Mouse (Mus musculus) kidney, adult 2 months (tissue): ENCODE measurements around the gene Cebpg. TPM values are rescaled to one million over a fixed set of nuclear protein-coding genes. Genes with fewer than 3 reads are reported as not detected.

Source experiments
- DNase-seq: peaks from one replicate; pipeline ENCODE4 v3.0.0; 2021
- H3K27ac ChIP-seq: fragments of 200-500 bp; 2 replicates; pipeline ENCODE4 v1.5.1; 2012; ENCODE audit warnings: low read depth, low read length, control low read depth, inconsistent platforms; ENCODE audit not compliant: insufficient read depth
- H3K27me3 ChIP-seq: fragments of 200-500 bp; replicated peaks from 2 replicates; pipeline ENCODE4 v1.6.1; 2012; ENCODE audit warnings: mild to moderate bottlenecking, moderate library complexity, low read length, inconsistent platforms; ENCODE audit not compliant: control insufficient read depth, insufficient read depth
- H3K36me3 ChIP-seq: fragments of 200-500 bp; 2 replicates; pipeline ENCODE4 v1.6.1; 2012; ENCODE audit warnings: mild to moderate bottlenecking, moderate library complexity, low read length, inconsistent platforms; ENCODE audit not compliant: control insufficient read depth, insufficient read depth
- H3K4me1 ChIP-seq: fragments of 200-500 bp; 2 replicates; pipeline ENCODE4 v1.6.1; 2011; ENCODE audit warnings: low read length; ENCODE audit not compliant: control insufficient read depth, insufficient read depth
- H3K4me3 ChIP-seq: fragments of 200-500 bp; 2 replicates; pipeline ENCODE4 v1.5.1; 2011; ENCODE audit warnings: mild to moderate bottlenecking, low read depth, low read length, control low read depth; ENCODE audit not compliant: insufficient read depth
- CTCF ChIP-seq: fragments of 200-500 bp; conservative IDR thresholded peaks from 2 replicates; pipeline ENCODE4 v1.5.1; 2011; ENCODE audit warnings: low read depth, mild to moderate bottlenecking, control low read depth, low read length, moderate library complexity, mixed read lengths; ENCODE audit not compliant: insufficient read depth, insufficient read length
- POLR2A ChIP-seq: fragments of 200-500 bp; IDR thresholded peaks from one replicate; pipeline ENCODE4 v1.6.1; 2011; ENCODE audit warnings: low read depth, low read length, control low read depth
- WGBS: fragments of 180-500 bp; shearing (Covaris S2); methylation state at CpG from one replicate; pipeline ENCODE4 v1.1.7; 2018; 5-methylcytosine and 5-hydroxymethylcytosine counted together
- polyA plus RNA-seq: library from polyadenylated mRNA; depleted of rRNA; stranded (reverse); fragments of >200 nt; gene quantifications from 2 replicates; pipeline ENCODE4 v1.2.3, GENCODE M21; 2012; rRNA removed

Gene Cebpg
- polyA plus RNA-seq, result 8.3 and 10.0 TPM in 2 replicates

GRCm38 (mm10) chr7:35056436-35056864, at the start of gene Cebpg:
Gene Cebpg, minus strand, starts transcription at chr7:35056573.
- Histone ChIP-seq H3K27me3 (no peaks in the 10 kb centered on the region), H3K27ac (peak within 1 kb of the TSS; percentile 67), H3K4me3 (peak within 1 kb of the TSS; percentile 79), H3K4me1 (peaks cover 17% of the 10 kb centered on the region; the same call in 1 of the 2 replicates), H3K36me3 (no peaks in the 10 kb centered on the region)
- under 1% methylated on average over 40 of the region's 53 CpGs for WGBS
- DNase-seq, result peak; percentile 98
- TF ChIP-seq POLR2A, result no peak
- no peak for TF ChIP-seq CTCF

GRCm38 (mm10) chr7:35099528-35099927, 43.2 kb upstream of the Cebpg start:
- 87% methylated on average over 4 of the region's 4 CpGs for WGBS
- H3K36me3 ChIP-seq, result no peaks in the 10 kb centered on the region
- TF ChIP-seq CTCF, result no peak
- TF ChIP-seq POLR2A, result no peak

GRCm38 (mm10) chr7:35098777-35099176, 42.4 kb upstream of the Cebpg start:
- WGBS, result 76% methylated on average over 4 of the region's 4 CpGs
- Histone ChIP-seq H3K36me3 (no peaks in the 10 kb centered on the region), H3K27me3 (no peaks in the 10 kb centered on the region), H3K27ac (no peak overlapping the region), H3K4me1 (no peaks in the 10 kb centered on the region), H3K4me3 (no peak overlapping the region)
- TF ChIP-seq POLR2A (no peak), CTCF (no peak)
- DNase-seq, result no peak

More at GRCm38 (mm10) chr7:35099528-35099927, 43.2 kb upstream of the Cebpg start:
- no peak overlapping the region for H3K27ac ChIP-seq
- no peaks in the 10 kb centered on the region for H3K4me1 ChIP-seq
- DNase-seq, result no peak
- H3K4me3 ChIP-seq, result no peak overlapping the region
- H3K27me3 ChIP-seq, result no peaks in the 10 kb centered on the region

- WGBS, result 71% methylated on average over 9 of the region's 9 CpGs
- TF ChIP-seq POLR2A, result no peak
- no peak for TF ChIP-seq CTCF
- no peak overlapping the region for H3K27ac ChIP-seq
Observed at GRCm38 (mm10) chr7:35094975-35095678, 38.8 kb upstream of the Cebpg start.

GRCm38 (mm10) chr7:35090550-35090949, 34.2 kb upstream of the Cebpg start:
- no peaks in the 10 kb centered on the region for H3K27me3 ChIP-seq
- WGBS, result 65% methylated on average over 5 of the region's 5 CpGs
- H3K27ac ChIP-seq, result no peak overlapping the region
- no peaks in the 10 kb centered on the region for H3K36me3 ChIP-seq
- H3K4me3 ChIP-seq, result no peak overlapping the region
- no peaks in the 10 kb centered on the region; the same call in 1 of the 2 replicates for H3K4me1 ChIP-seq
- TF ChIP-seq POLR2A, result no peak
- DNase-seq, result no peak

More at GRCm38 (mm10) chr7:35094975-35095678, 38.8 kb upstream of the Cebpg start:
- DNase-seq, result no peak
- no peaks in the 10 kb centered on the region for H3K36me3 ChIP-seq
- no peaks in the 10 kb centered on the region for H3K4me1 ChIP-seq
- H3K27me3 ChIP-seq, result no peaks in the 10 kb centered on the region
- H3K4me3 ChIP-seq, result no peak overlapping the region

- DNase-seq, result peak; percentile 75
- H3K36me3 ChIP-seq, result no peaks in the 10 kb centered on the region
- WGBS, result 1% methylated on average over 21 of the region's 21 CpGs
- H3K4me1 ChIP-seq, result peaks cover 4% of the 10 kb centered on the region
- no peaks in the 10 kb centered on the region for H3K27me3 ChIP-seq
- H3K4me3 ChIP-seq, result peak overlapping the region; percentile 22
- TF ChIP-seq CTCF (no peak; the same call in 1 of the 2 replicates), POLR2A (no peak)
- H3K27ac ChIP-seq, result no peak overlapping the region
Observed at GRCm38 (mm10) chr7:35086271-35086861, 30.0 kb upstream of the Cebpg start.
